Mouse (Mus musculus): Measurements from ENCODE around the gene Hepacam2. TPM values are rescaled to one million over a fixed set of nuclear protein-coding genes. Genes with fewer than 3 reads are reported as not detected.

The Hepacam2 gene
- total and polyA plus RNA-seq, 2 experiments from 2014 or later = not detected

DNA sequence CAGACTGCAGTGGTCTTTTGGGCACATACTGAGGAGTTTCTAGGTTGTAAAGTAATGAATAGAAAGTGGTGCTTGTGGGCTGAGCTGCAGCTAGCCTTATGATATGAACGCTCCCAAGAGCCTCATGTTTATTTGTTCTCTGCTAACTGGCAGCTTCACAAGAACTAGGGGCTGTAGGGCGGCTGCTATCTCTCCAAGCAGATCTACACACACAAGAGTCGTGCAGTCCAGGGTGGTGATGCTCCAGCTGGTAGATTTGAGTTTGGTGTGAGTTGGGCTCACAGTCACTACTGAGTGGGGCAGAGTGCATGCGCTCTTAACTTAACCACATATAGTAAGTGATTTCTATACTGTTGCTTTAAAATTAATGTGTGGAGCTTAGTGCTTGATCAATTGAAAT is 9.0 kb upstream of the Hepacam2 start:
- Histone ChIP-seq H3K4me3 (ENCODE audit: low read depth, low read length) (no peak overlapping the region), H3K9ac (replicated peaks; ENCODE audit: low read depth, low read length) (no peak overlapping the region), H3K27me3 (ENCODE audit: control insufficient read depth, insufficient read depth, low read length) (no peaks in the 10 kb centered on the region), H3K27ac (ENCODE audit: low read depth) (no peak overlapping the region), H3K9me3 (replicated peaks; ENCODE audit: control insufficient read depth, low read length) (no peaks in the 10 kb centered on the region), H3K36me3 (replicated peaks; ENCODE audit: control insufficient read depth, insufficient read depth, low read length) (no peaks in the 10 kb centered on the region; the same call in 1 of the 2 replicates), H3K4me1 (ENCODE audit: control insufficient read depth, insufficient read depth) (no peaks in the 10 kb centered on the region), H3K4me2 (ENCODE audit: low read depth, low read length) (no peak overlapping the region)
- 60% methylated on average over 4 of the region's 4 CpGs for WGBS
- ATAC-seq (ENCODE audit: insufficient read depth, low read depth) (no peak), DNase-seq (ENCODE audit: low spot score) (no peak)
- no peak for TF ChIP-seq CTCF (IDR thresholded peaks at IDR 0.05; ENCODE audit: low read depth)
- no peak for TF ChIP-seq EP300 (IDR thresholded peaks at IDR 0.05; ENCODE audit: low read depth)

DNA sequence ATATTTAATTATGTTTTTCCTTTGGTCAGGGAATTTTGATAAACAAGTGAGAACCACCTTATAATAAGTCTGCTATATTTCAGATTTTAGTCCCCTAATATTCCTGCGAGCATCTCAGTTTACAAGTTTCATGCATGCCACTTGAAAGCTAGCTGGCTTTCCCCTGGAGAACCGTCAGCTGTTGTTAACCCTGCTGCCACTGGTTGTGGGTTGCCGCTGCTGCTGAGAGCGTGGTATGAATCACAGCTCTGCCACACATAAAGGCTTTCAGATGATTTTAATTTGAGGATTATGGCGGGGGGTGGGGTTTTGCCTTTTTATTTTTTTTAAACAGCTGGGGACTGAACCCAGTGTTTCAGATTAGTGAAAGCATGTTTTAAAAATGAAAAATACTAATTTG is 7.2 kb upstream of the Hepacam2 start:
- WGBS = 81% methylated on average over 5 of the region's 5 CpGs
- Histone ChIP-seq H3K4me1 (ENCODE audit: control insufficient read depth, insufficient read depth) (no peaks in the 10 kb centered on the region), H3K36me3 (replicated peaks; ENCODE audit: control insufficient read depth, insufficient read depth, low read length) (no peaks in the 10 kb centered on the region; the same call in 1 of the 2 replicates), H3K9me3 (replicated peaks; ENCODE audit: control insufficient read depth, low read length) (no peaks in the 10 kb centered on the region), H3K27me3 (ENCODE audit: control insufficient read depth, insufficient read depth, low read length) (no peaks in the 10 kb centered on the region), H3K4me3 (ENCODE audit: low read depth, low read length) (no peak overlapping the region), H3K4me2 (ENCODE audit: low read depth, low read length) (no peak overlapping the region), H3K9ac (replicated peaks; ENCODE audit: low read depth, low read length) (no peak overlapping the region), H3K27ac (ENCODE audit: low read depth) (no peak overlapping the region)
- ATAC-seq (ENCODE audit: insufficient read depth, low read depth) = no peak
- no peak for DNase-seq (ENCODE audit: low spot score)
- TF ChIP-seq EP300 (IDR thresholded peaks at IDR 0.05; ENCODE audit: low read depth) (no peak), CTCF (IDR thresholded peaks at IDR 0.05; ENCODE audit: low read depth) (no peak)

DNA sequence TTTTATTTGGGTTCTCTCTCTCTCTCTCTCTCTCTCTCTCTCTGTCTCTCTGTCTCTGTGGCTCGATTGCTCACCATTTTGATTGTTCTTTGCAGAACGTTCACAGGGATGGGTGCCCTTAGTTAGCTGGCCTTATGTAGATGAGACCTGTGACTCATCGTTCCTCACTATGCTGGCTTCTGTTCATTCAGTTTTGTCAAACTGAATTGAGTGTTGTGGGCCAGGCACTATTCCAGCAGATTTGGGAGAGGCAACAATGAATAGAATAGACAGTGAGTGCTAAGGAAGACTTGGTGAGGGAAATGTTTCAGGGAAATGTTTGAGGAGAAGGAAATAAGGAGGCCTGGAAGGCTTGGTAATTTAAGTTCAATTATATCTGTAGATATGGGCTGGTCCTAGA is 2.2 kb upstream of the Hepacam2 start:
- no peak overlapping the region for H3K9ac ChIP-seq (replicated peaks; ENCODE audit: low read depth, low read length)
- H3K9me3 ChIP-seq (replicated peaks; ENCODE audit: control insufficient read depth, low read length) = no peaks in the 10 kb centered on the region
- WGBS = 73% methylated on average over 3 of the region's 3 CpGs
- no peak for TF ChIP-seq CTCF (IDR thresholded peaks at IDR 0.05; ENCODE audit: low read depth)
- TF ChIP-seq EP300 (IDR thresholded peaks at IDR 0.05; ENCODE audit: low read depth) = no peak
- no peaks in the 10 kb centered on the region for H3K36me3 ChIP-seq (replicated peaks; ENCODE audit: control insufficient read depth, insufficient read depth, low read length)
- ATAC-seq (ENCODE audit: insufficient read depth, low read depth) = no peak
- H3K4me3 ChIP-seq (ENCODE audit: low read depth, low read length) = no peak overlapping the region
- no peaks in the 10 kb centered on the region for H3K4me1 ChIP-seq (ENCODE audit: control insufficient read depth, insufficient read depth)
- no peak overlapping the region for H3K4me2 ChIP-seq (ENCODE audit: low read depth, low read length)
- no peaks in the 10 kb centered on the region for H3K27me3 ChIP-seq (ENCODE audit: control insufficient read depth, insufficient read depth, low read length)
- DNase-seq (ENCODE audit: low spot score) = no peak
- no peak overlapping the region for H3K27ac ChIP-seq (ENCODE audit: low read depth)

DNA sequence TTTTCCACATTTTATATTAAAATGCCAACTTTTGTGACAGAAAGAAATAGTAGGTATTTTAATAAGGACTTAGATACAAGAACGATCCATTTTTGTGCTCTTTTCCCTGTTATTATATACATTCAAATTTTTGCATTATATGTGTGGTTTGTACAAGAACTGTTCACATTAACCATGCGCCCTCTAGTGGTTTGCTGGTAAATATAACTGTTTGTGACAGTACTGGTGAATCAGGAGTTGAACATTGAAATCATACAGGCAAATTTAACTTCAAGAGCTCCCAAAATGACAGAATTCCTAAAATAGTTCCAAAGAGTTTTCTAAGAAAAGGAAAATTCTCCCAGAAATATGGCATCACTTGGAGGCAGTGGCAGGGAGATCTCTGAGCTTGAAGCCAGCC is 1.9 kb downstream of the Hepacam2 start:
- no peak overlapping the region for H3K4me3 ChIP-seq (ENCODE audit: low read depth, low read length)
- DNase-seq (ENCODE audit: low spot score) = peak; percentile 60
- no peaks in the 10 kb centered on the region for H3K4me1 ChIP-seq (ENCODE audit: control insufficient read depth, insufficient read depth)
- ATAC-seq (ENCODE audit: insufficient read depth, low read depth) = no peak
- 4% methylated on average over 2 of the region's 2 CpGs for WGBS
- no peak overlapping the region for H3K4me2 ChIP-seq (ENCODE audit: low read depth, low read length)
- no peaks in the 10 kb centered on the region for H3K27me3 ChIP-seq (ENCODE audit: control insufficient read depth, insufficient read depth, low read length)
- no peaks in the 10 kb centered on the region for H3K36me3 ChIP-seq (replicated peaks; ENCODE audit: control insufficient read depth, insufficient read depth, low read length)
- H3K9ac ChIP-seq (replicated peaks; ENCODE audit: low read depth, low read length) = no peak overlapping the region
- H3K27ac ChIP-seq (ENCODE audit: low read depth) = no peak overlapping the region
- TF ChIP-seq CTCF (IDR thresholded peaks at IDR 0.05; ENCODE audit: low read depth) (peak; percentile 59), EP300 (IDR thresholded peaks at IDR 0.05; ENCODE audit: low read depth) (no peak)
- no peaks in the 10 kb centered on the region for H3K9me3 ChIP-seq (replicated peaks; ENCODE audit: control insufficient read depth, low read length)

DNA sequence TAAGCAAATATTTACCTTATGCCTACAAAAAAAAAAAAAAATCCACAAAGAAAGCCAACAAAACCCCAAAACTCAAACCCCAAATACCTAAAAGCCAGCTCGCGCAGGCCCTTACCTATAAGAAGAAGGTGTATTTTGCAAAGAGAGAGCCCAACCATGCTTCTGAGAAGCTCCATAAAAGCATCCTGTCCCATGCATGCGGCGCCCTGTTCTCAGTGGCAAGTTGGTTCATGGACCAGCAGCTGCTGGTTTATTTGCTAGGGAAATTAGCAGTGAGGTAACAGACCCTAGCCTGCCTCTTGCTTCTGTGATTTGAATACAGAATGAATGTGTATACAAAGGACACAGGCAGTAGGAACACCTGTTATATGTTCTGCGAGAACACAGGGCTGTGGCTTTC is 3.8 kb downstream of the Hepacam2 start:
- Histone ChIP-seq H3K4me2 (ENCODE audit: low read depth, low read length) (no peak overlapping the region), H3K27ac (ENCODE audit: low read depth) (no peak overlapping the region), H3K4me1 (ENCODE audit: control insufficient read depth, insufficient read depth) (no peaks in the 10 kb centered on the region), H3K36me3 (replicated peaks; ENCODE audit: control insufficient read depth, insufficient read depth, low read length) (no peaks in the 10 kb centered on the region), H3K4me3 (ENCODE audit: low read depth, low read length) (no peak overlapping the region), H3K9ac (replicated peaks; ENCODE audit: low read depth, low read length) (no peak overlapping the region), H3K27me3 (ENCODE audit: control insufficient read depth, insufficient read depth, low read length) (no peaks in the 10 kb centered on the region), H3K9me3 (replicated peaks; ENCODE audit: control insufficient read depth, low read length) (no peaks in the 10 kb centered on the region)
- 74% methylated on average over 5 of the region's 5 CpGs for WGBS
- no peak for DNase-seq (ENCODE audit: low spot score)
- ATAC-seq (ENCODE audit: insufficient read depth, low read depth) = no peak
- no peak for TF ChIP-seq EP300 (IDR thresholded peaks at IDR 0.05; ENCODE audit: low read depth)
- no peak for TF ChIP-seq CTCF (IDR thresholded peaks at IDR 0.05; ENCODE audit: low read depth)

DNA sequence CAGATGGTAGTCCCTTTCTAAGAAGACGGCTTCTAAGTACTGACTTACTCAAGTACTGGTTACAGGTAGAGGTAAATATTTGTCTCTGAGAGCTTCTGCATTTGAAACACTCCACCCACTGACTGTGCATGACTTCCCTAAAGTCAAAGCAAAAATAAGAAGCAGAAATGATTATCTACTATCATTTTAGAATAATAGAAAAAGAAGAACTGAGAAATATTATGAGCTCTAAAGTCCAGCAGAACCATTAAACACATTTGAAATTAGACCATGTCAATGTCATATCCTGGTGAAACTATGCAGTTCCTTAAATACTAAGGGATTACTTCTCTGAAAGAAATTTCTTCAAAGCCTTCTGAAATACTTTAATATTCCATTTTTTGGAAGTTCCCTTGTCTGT is 10.7 kb downstream of the Hepacam2 start:
- WGBS = 75% methylated on average over 1 of the region's 1 CpGs
- TF ChIP-seq CTCF (IDR thresholded peaks at IDR 0.05; ENCODE audit: low read depth) (no peak), EP300 (IDR thresholded peaks at IDR 0.05; ENCODE audit: low read depth) (no peak)
- ATAC-seq (ENCODE audit: insufficient read depth, low read depth) (no peak), DNase-seq (ENCODE audit: low spot score) (no peak)
- Histone ChIP-seq H3K27ac (ENCODE audit: low read depth) (no peak overlapping the region), H3K9me3 (replicated peaks; ENCODE audit: control insufficient read depth, low read length) (no peaks in the 10 kb centered on the region), H3K4me3 (ENCODE audit: low read depth, low read length) (no peak overlapping the region), H3K27me3 (ENCODE audit: control insufficient read depth, insufficient read depth, low read length) (no peaks in the 10 kb centered on the region), H3K9ac (replicated peaks; ENCODE audit: low read depth, low read length) (no peak overlapping the region), H3K4me2 (ENCODE audit: low read depth, low read length) (no peak overlapping the region), H3K4me1 (ENCODE audit: control insufficient read depth, insufficient read depth) (no peaks in the 10 kb centered on the region), H3K36me3 (replicated peaks; ENCODE audit: control insufficient read depth, insufficient read depth, low read length) (no peaks in the 10 kb centered on the region)

All from heart, postnatal 0 days (tissue).